Mouse (Mus musculus) embryonic facial prominence, embryonic 12.5 days (tissue): Measurements from ENCODE around the gene Ssbp4. TPM values are rescaled to one million over a fixed set of nuclear protein-coding genes. Genes with fewer than 3 reads are reported as not detected.

Source experiments
- ATAC-seq: fragments of 200-750 bp; cut with Nextera tagmentation; 2 replicates; pipeline ENCODE4 v1.8.0; 2017; ENCODE audit not compliant: insufficient number of reproducible peaks, insufficient read depth, low FRiP score, low TSS enrichment
- H3K27ac ChIP-seq: fragments of 300-500 bp; sonication (generic); 2 replicates; pipeline ENCODE4 v1.5.1; 2016; ENCODE audit warnings: mild to moderate bottlenecking
- H3K27me3 ChIP-seq: fragments of 300-500 bp; sonication (generic); 2 replicates; pipeline ENCODE4 v1.6.1; 2016; ENCODE audit warnings: mild to moderate bottlenecking, moderate library complexity
- H3K36me3 ChIP-seq: fragments of 300-500 bp; sonication (generic); 2 replicates; pipeline ENCODE4 v1.6.1; 2016; ENCODE audit warnings: mild to moderate bottlenecking
- H3K4me1 ChIP-seq: fragments of 300-500 bp; sonication (generic); 2 replicates; pipeline ENCODE4 v1.6.1; 2016
- H3K4me2 ChIP-seq: fragments of 300-500 bp; sonication (generic); replicated peaks from 2 replicates; pipeline ENCODE4 v1.6.1; 2016; ENCODE audit warnings: mild to moderate bottlenecking, moderate library complexity
- H3K4me3 ChIP-seq: fragments of 300-500 bp; sonication (generic); 2 replicates; pipeline ENCODE4 v1.5.1; 2016; ENCODE audit warnings: mild to moderate bottlenecking
- H3K9ac ChIP-seq: fragments of 300-500 bp; sonication (generic); 2 replicates; pipeline ENCODE4 v1.6.1; 2016; ENCODE audit warnings: mild to moderate bottlenecking, moderate library complexity
- H3K9me3 ChIP-seq: fragments of 300-500 bp; sonication (generic); 2 replicates; pipeline ENCODE4 v1.6.1; 2016; ENCODE audit warnings: mild to moderate bottlenecking, moderate library complexity
- WGBS: fragments of 180-500 bp; shearing (Covaris S2); methylation state at CpG from one replicate; pipeline ENCODE4 v1.1.7; 2016; 5-methylcytosine and 5-hydroxymethylcytosine counted together
- polyA plus RNA-seq: library from polyadenylated mRNA; unstranded; fragments of >200 nt; fragmentation: Nextera tagmentation; extraction: Ambion mirVana; gene quantifications from 2 replicates; pipeline ENCODE4 v1.2.1, GENCODE M21; 2016

The Ssbp4 gene
- polyA plus RNA-seq, 1 experiment from 2014 or later = 134 TPM

DNA sequence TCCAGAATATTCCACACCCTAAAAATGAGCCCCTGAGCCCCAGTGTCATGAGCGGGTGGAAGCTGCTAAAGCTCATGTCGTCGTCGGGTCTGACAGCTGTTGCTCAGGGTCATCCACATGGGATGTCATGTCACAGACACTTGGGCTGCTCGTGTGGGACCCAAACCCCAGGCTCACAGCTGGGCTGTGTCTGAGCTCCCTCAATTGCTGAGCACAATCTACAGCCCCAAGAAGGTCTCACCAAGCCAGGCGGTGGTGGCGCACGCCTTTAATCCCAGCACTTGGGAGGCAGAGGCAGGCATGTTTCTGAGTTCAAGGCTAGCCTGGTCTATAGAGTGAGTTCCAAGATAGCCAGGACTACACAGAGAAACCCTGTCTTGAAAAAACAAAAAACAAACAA is 6.6 kb upstream of the Ssbp4 start:
- Histone ChIP-seq H3K9me3 (no peaks in the 10 kb centered on the region), H3K4me3 (no peak overlapping the region), H3K36me3 (no peaks in the 10 kb centered on the region), H3K27ac (no peak overlapping the region), H3K27me3 (peaks cover 5% of the 10 kb centered on the region), H3K4me2 (no peak overlapping the region), H3K4me1 (peaks cover 13% of the 10 kb centered on the region), H3K9ac (no peak overlapping the region)
- WGBS = 90% methylated on average over 8 of the region's 8 CpGs
- no peak for ATAC-seq

GRCm38 (mm10) chr8:70614469-70614868 is 5.8 kb upstream of the Ssbp4 start:
- Histone ChIP-seq H3K4me1 (peaks cover 14% of the 10 kb centered on the region), H3K9me3 (no peaks in the 10 kb centered on the region), H3K4me2 (no peak overlapping the region), H3K27me3 (no peaks in the 10 kb centered on the region), H3K27ac (no peak overlapping the region), H3K9ac (no peak overlapping the region), H3K4me3 (no peak overlapping the region), H3K36me3 (no peaks in the 10 kb centered on the region)
- WGBS = 78% methylated on average over 5 of the region's 5 CpGs
- no peak for ATAC-seq

GRCm38 (mm10) chr8:70613763-70614162 is 5.1 kb upstream of the Ssbp4 start:
- H3K9ac ChIP-seq = no peak overlapping the region
- no peaks in the 10 kb centered on the region for H3K9me3 ChIP-seq
- 13% methylated on average over 1 of the region's 1 CpGs for WGBS
- peaks cover 21% of the 10 kb centered on the region for H3K4me1 ChIP-seq
- no peak overlapping the region for H3K27ac ChIP-seq
- H3K36me3 ChIP-seq = no peaks in the 10 kb centered on the region
- no peak for ATAC-seq
- no peaks in the 10 kb centered on the region for H3K27me3 ChIP-seq
- no peak overlapping the region for H3K4me3 ChIP-seq
- H3K4me2 ChIP-seq = no peak overlapping the region

DNA sequence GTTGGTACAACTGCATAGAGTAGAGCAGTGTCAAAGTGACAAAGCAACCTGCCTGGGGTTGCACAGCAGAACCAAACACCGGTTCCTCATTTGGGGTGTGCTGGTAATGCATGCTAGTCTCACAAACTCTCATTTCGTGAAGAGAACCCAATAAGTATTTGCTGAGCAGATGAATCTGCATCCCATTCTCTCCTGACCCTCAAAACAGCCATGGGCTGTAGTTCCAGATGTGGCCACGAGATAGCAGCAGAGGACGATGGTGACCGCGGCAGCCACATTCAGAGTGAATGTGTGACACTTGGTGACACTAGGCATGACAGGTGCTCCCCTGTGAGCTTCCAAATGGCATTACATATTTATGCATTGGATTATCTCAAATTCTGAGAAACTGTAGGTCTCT is 3.2 kb upstream of the Ssbp4 start:
- Histone ChIP-seq H3K27ac (peak overlapping the region; percentile 98), H3K4me3 (peak overlapping the region; percentile 44), H3K36me3 (no peaks in the 10 kb centered on the region), H3K9ac (peak overlapping the region; percentile 60; the same call in 1 of the 2 replicates), H3K4me1 (peaks cover 34% of the 10 kb centered on the region), H3K27me3 (no peaks in the 10 kb centered on the region), H3K4me2 (peak overlapping the region; percentile 87), H3K9me3 (no peaks in the 10 kb centered on the region)
- WGBS = under 1% methylated on average over 6 of the region's 6 CpGs
- no peak for ATAC-seq

DNA sequence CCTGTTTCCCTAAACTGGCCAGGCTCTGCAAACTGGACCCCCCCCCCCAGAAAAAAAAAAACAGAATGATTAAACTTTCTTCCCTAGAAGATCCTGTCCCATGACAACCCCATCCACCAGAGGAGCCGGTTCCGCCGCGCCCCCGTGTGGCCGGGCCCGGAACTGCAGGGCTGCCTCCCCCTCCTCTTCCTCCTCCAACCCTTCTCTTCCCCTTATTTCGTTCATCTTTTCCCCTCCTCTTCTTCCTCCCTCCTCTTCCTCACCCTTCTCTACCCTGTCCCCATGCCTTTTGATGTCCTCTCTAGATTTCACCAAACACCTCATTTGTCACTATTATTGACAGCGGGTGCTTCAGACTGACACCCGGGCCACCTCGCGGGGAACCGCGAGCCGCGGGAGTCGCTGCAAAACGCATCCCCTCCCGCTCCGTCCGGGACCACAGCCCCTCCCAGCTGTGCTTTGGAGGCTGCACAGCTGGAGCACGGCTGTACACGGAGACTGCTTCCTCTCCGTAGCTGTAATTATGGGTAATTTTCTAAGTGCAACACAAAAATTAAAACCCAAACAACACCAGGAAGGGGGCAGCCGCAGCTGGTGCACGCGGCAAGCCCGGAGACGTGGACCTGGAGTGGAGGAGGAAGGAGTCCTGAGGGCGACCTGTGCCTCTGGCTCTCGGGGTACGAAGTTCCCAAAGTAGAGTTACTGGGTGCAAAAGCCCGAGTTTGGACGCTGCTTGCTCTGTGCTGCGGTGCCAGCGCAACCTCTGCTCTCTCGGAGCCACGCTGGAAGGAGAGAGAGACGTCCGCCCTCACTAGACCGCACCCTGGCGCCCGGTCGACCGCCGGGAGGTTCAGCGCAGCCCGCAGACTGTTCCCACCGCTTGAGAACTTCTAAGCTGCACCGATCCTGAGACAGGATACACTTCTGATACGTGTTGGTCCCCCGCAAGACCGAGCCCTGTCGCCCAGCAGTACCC is 2.4 kb upstream of the Ssbp4 start:
- WGBS = under 1% methylated on average over 54 of the region's 54 CpGs

DNA sequence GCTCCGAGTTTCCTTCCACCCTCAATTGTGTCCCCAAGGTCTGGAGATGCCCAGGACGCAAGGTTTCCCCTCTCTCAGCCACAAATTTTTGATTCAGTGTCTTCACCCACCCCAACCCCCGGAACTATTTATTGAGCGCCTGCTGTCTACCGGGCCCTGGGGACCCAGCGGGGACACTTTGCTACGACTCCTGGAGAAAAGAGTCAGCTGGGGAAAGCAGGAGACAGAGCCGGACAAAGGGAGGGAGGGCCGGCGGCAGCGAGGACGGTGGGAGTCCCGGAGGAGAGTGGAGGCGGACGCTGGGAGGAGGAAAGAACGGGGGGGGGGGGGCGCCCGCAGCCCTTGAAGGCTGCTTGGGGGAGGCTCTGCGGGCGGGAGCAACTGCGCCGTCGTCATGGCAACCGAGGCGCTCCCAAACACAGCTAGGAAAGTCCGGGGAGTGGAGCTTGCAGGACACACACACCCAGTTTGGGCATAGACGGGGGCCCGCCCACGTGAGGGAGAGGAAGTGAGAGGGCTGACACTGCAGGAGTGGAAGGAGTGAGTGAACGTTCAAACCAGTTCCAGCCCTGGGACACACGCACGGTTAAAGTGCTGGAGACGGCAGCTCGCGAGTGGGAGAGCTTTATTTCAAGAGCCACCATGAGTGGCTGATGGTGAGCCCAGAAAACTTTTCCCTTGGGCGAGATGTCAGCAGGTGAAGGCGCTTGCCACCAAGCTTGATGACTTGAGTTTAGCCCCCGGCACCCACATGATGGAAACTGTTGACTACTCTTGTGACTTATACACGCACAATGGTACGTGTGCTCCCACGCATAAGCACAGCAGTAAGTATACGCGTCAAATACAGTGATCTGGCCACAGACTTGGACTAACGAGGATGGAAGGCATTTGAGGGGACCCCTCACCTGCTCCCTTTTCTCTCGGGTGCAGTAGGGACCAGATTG is 1.4 kb upstream of the Ssbp4 start:
- Histone ChIP-seq H3K27ac (peak overlapping the region; percentile 98), H3K27me3 (no peaks in the 10 kb centered on the region), H3K36me3 (no peaks in the 10 kb centered on the region), H3K4me3 (peak overlapping the region; percentile 44), H3K4me2 (peak overlapping the region; percentile 87), H3K9ac (peak overlapping the region; percentile 53), H3K9me3 (no peaks in the 10 kb centered on the region), H3K4me1 (peaks cover 40% of the 10 kb centered on the region)
- ATAC-seq = peak; percentile 49
- 1% methylated on average over 43 of the region's 45 CpGs for WGBS

More for the DNA sequence above, 2.4 kb upstream of the Ssbp4 start:
- peak overlapping the region; percentile 87 for H3K4me2 ChIP-seq
- no peak for ATAC-seq
- H3K4me3 ChIP-seq = peak overlapping the region; percentile 44
- no peaks in the 10 kb centered on the region for H3K9me3 ChIP-seq
- peak overlapping the region; percentile 98 for H3K27ac ChIP-seq
- H3K9ac ChIP-seq = peak overlapping the region; percentile 60
- no peaks in the 10 kb centered on the region for H3K36me3 ChIP-seq
- peaks cover 40% of the 10 kb centered on the region for H3K4me1 ChIP-seq
- no peaks in the 10 kb centered on the region for H3K27me3 ChIP-seq

GRCm38 (mm10) chr8:70609368-70609848 is 736 bp upstream of the Ssbp4 start:
- Histone ChIP-seq H3K4me3 (peak overlapping the region; percentile 44), H3K4me2 (peak overlapping the region; percentile 87), H3K9me3 (no peaks in the 10 kb centered on the region), H3K36me3 (0 out of 2 replicates have a peak, but pooled peaks cover 1% of the 10 kb centered on the region), H3K27me3 (no peaks in the 10 kb centered on the region), H3K4me1 (peaks cover 40% of the 10 kb centered on the region), H3K9ac (peak overlapping the region; percentile 53), H3K27ac (peak overlapping the region; percentile 98)
- ATAC-seq = peak; percentile 54
- under 1% methylated on average over 34 of the region's 39 CpGs for WGBS

DNA sequence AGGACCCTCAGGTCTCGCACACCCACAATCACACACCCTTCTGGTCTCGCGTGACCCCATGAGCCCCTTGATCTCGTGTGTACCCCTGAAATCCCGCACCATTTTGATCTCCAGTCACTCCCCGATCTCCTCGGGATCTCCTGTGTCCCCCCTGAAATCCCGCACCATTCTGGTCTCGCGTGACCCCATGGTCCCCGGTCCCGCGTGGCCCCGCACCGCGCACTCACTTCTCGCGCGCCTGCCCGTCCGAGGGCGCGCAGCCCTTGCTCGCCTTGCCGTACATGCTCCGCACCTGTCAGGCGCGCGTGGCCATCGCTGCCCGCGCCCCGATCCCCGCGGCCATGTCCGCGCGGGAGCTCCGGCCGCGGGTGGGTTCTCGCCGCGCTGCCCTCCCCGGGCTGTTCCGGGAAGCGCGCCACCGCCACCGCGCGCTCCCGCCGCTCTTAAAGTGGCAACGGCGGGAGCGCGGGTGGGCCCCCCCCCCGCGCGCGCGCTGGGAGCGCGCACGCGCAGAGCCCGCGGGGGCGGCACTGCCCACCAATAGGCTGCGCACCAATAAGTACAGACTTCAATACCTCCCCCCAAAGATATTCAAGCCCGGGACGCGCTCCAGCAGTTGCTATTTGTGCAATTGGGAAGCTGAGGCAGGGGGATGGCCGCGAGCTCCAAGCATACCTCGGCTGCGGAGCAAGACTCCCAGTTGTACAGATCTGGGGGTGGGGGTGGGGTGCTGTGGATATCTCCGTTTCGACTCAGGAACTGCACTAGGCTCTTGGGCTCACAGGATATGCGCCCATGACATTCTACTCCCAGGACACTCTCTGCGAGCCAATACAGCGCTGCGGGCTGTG is 549 bp downstream of the Ssbp4 start:
- WGBS = under 1% methylated on average over 84 of the region's 84 CpGs
- H3K27me3 ChIP-seq = no peaks in the 10 kb centered on the region
- H3K9ac ChIP-seq = peak overlapping the region; percentile 85
- peak overlapping the region; percentile 98 for H3K27ac ChIP-seq
- no peak for ATAC-seq
- H3K4me3 ChIP-seq = peak overlapping the region; percentile 74
- no peaks in the 10 kb centered on the region for H3K9me3 ChIP-seq
- peaks cover 40% of the 10 kb centered on the region for H3K4me1 ChIP-seq
- peak overlapping the region; percentile 87 for H3K4me2 ChIP-seq
- 0 out of 2 replicates have a peak, but pooled peaks cover 5% of the 10 kb centered on the region for H3K36me3 ChIP-seq

- no peak for ATAC-seq
These were observed 1.1 kb downstream of the Ssbp4 start for GRCm38 (mm10) chr8:70607603-70607897.

DNA sequence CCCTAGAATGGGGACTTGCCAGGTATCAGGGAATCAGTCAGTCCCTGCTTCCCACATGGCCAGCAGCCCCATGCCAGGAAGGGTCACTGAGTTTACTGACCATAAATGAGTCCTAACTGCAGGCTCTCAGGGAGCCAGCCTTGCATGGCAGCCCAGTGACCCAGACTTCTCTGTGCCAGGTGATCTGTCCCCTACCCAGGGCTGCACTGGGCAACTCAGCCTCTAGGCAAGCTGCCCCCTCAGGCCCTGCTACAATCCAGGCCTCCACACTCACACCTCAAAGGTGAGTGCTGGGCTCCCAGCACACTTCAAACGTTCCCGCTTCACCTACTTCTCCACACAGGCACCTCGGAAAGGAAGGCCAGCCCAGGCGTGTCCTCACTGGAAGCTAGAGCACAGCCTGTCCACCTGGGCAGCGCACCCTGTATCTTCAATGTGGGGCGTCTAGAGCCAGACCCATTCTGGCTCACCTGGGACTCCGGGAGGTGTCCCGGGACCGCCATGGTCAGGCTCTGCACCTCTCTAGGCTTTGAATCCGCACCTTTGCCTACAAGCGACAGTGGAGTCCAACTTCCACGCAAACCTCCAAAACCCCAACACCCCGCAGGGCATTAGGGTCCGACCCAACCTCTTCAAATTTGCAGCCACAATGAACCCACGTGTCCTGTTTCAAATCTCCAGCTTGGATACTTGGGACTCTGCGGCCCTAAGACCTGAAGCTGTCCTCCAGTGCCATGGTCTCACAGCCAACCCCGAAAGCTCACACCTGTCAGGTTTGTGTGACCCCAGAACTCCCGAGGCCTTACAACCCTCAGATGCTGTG is 1.7 kb downstream of the Ssbp4 start:
- H3K4me2 ChIP-seq = peak overlapping the region; percentile 87
- no peaks in the 10 kb centered on the region for H3K9me3 ChIP-seq
- H3K4me3 ChIP-seq = peak overlapping the region; percentile 74
- 63% methylated on average over 18 of the region's 18 CpGs for WGBS
- H3K4me1 ChIP-seq = peaks cover 45% of the 10 kb centered on the region
- H3K27ac ChIP-seq = peak overlapping the region; percentile 98; the same call in 1 of the 2 replicates
- H3K36me3 ChIP-seq = peaks cover 16% of the 10 kb centered on the region; the same call in 1 of the 2 replicates
- ATAC-seq = no peak
- H3K27me3 ChIP-seq = no peaks in the 10 kb centered on the region
- H3K9ac ChIP-seq = peak overlapping the region; percentile 85

More at GRCm38 (mm10) chr8:70607603-70607897, 1.1 kb downstream of the Ssbp4 start:
- 27% methylated on average over 6 of the region's 6 CpGs for WGBS
- H3K4me2 ChIP-seq = peak overlapping the region; percentile 87
- peaks cover 40% of the 10 kb centered on the region for H3K4me1 ChIP-seq
- no peaks in the 10 kb centered on the region for H3K9me3 ChIP-seq
- H3K4me3 ChIP-seq = peak overlapping the region; percentile 74
- H3K36me3 ChIP-seq = peaks cover 11% of the 10 kb centered on the region; the same call in 1 of the 2 replicates
- peak overlapping the region; percentile 98 for H3K27ac ChIP-seq
- H3K27me3 ChIP-seq = no peaks in the 10 kb centered on the region
- peak overlapping the region; percentile 85 for H3K9ac ChIP-seq
